In genomic region chr9:103558240-103558639, GRCm38 (mm10) we compare ENCODE assay signal across 8 mouse cellular contexts.
A peak's percentile ranks its signal among the peaks of the same experiment; 100 is the strongest.
DNase-seq lines count a peak whose midpoint lies in the region; ATAC-seq and TF ChIP-seq lines count a peak whose summit lies in the region.

No protein-coding gene starts in this region.

- H3K4me1 ChIP-seq in embryonic facial prominence, embryonic 14.5 days (ENCODE audit: control insufficient read depth, insufficient read depth, low read length): peaks cover 22% of the 10 kb centered on the region
- H3K4me1 ChIP-seq in embryonic facial prominence, embryonic 10.5 days: peaks cover 5% of the 10 kb centered on the region
- H3K4me1 ChIP-seq in hindbrain, embryonic 16.5 days (ENCODE audit: control insufficient read depth, insufficient read depth, low read depth, low read length): peaks cover 26% of the 10 kb centered on the region
- 0 out of 2 replicates have a peak, but pooled peaks cover 4% of the 10 kb centered on the region for H3K4me1 ChIP-seq in lung, postnatal 0 days (ENCODE audit: insufficient read depth, low read depth, low read length)

- no peak overlapping the region for H3K4me2 ChIP-seq in embryonic facial prominence, embryonic 14.5 days (ENCODE audit: low read depth, low read length)
- H3K4me2 ChIP-seq in hindbrain, embryonic 16.5 days (ENCODE audit: low read length): no peak overlapping the region; the same call in 1 of the 2 replicates
- no peak overlapping the region for H3K4me2 ChIP-seq in lung, postnatal 0 days (replicated peaks; ENCODE audit: low read depth, low read length)

- ATAC-seq in embryonic facial prominence, embryonic 14.5 days (ENCODE audit: low read depth): no peak
- ATAC-seq in hindbrain, embryonic 16.5 days: no peak
- peak; percentile 59 for ATAC-seq in lung, postnatal 0 days

- no peak overlapping the region for H3K9ac ChIP-seq in embryonic facial prominence, embryonic 14.5 days (ENCODE audit: low read depth, low read length)
- no peak overlapping the region for H3K9ac ChIP-seq in hindbrain, embryonic 16.5 days (ENCODE audit: low read depth, low read length)
- no peak overlapping the region for H3K9ac ChIP-seq in lung, postnatal 0 days (replicated peaks; ENCODE audit: low read depth)

- H3K27ac ChIP-seq in embryonic facial prominence, embryonic 14.5 days (replicated peaks; ENCODE audit: low read depth, low read length): peak overlapping the region; percentile 52; the same call in 1 of the 2 replicates
- no peak overlapping the region for H3K27ac ChIP-seq in embryonic facial prominence, embryonic 10.5 days (replicated peaks)
- H3K27ac ChIP-seq in hindbrain, embryonic 16.5 days (ENCODE audit: low read depth, low read length): peak overlapping the region; percentile 67
- peak overlapping the region; percentile 20; the same call in 1 of the 2 replicates for H3K27ac ChIP-seq in lung, postnatal 0 days (ENCODE audit: low read length)

- H3K4me3 ChIP-seq in embryonic facial prominence, embryonic 14.5 days (ENCODE audit: low read depth, low read length): no peak overlapping the region
- H3K4me3 ChIP-seq in embryonic facial prominence, embryonic 10.5 days: no peak overlapping the region
- no peak overlapping the region for H3K4me3 ChIP-seq in hindbrain, embryonic 16.5 days (ENCODE audit: low read length)
- H3K4me3 ChIP-seq in lung, postnatal 0 days (ENCODE audit: low read depth, low read length): no peak overlapping the region

- H3K36me3 ChIP-seq in embryonic facial prominence, embryonic 14.5 days (ENCODE audit: control insufficient read depth, insufficient read depth, low read length): no peaks in the 10 kb centered on the region
- no peaks in the 10 kb centered on the region for H3K36me3 ChIP-seq in embryonic facial prominence, embryonic 10.5 days (replicated peaks)
- H3K36me3 ChIP-seq in hindbrain, embryonic 16.5 days (ENCODE audit: control insufficient read depth, insufficient read depth, low read length): no peaks in the 10 kb centered on the region
- no peaks in the 10 kb centered on the region for H3K36me3 ChIP-seq in lung, postnatal 0 days (ENCODE audit: insufficient read depth, low read length)

- DNase-seq in embryonic facial prominence, embryonic 14.5 days (ENCODE audit: low spot score): peak; percentile 56
- DNase-seq in embryonic facial prominence, embryonic 10.5 days (ENCODE audit: low spot score): no peak
- peak; percentile 12 for DNase-seq in adipocyte (ENCODE audit: low spot score)
- DNase-seq in lung, postnatal 0 days (ENCODE audit: low spot score): peak; percentile 69
- no peak for DNase-seq in spleen, adult 18-20 months
- DNase-seq in urinary bladder, postnatal 25 days (ENCODE audit: low spot score): no peak
- DNase-seq in c-Kit-positive CD71-positive TER-119-positive erythroid progenitor cells, embryonic 14.5 days (ENCODE audit: low spot score): no peak

- H3K27me3 ChIP-seq in embryonic facial prominence, embryonic 14.5 days (replicated peaks; ENCODE audit: control insufficient read depth, insufficient read depth, low read length): no peaks in the 10 kb centered on the region
- H3K27me3 ChIP-seq in embryonic facial prominence, embryonic 10.5 days (replicated peaks; ENCODE audit: low read depth, poor library complexity, severe bottlenecking): peaks cover 19% of the 10 kb centered on the region
- H3K27me3 ChIP-seq in hindbrain, embryonic 16.5 days (replicated peaks; ENCODE audit: control insufficient read depth, insufficient read depth, low read length): no peaks in the 10 kb centered on the region; the same call in 1 of the 2 replicates
- H3K27me3 ChIP-seq in lung, postnatal 0 days (replicated peaks; ENCODE audit: insufficient read depth, low read length): no peaks in the 10 kb centered on the region

- TF ChIP-seq CTCF in lung, postnatal 0 days (IDR thresholded peaks at IDR 0.05): no peak

- 0 out of 2 replicates have a peak, but pooled peaks cover 6% of the 10 kb centered on the region for H3K9me3 ChIP-seq in embryonic facial prominence, embryonic 14.5 days (ENCODE audit: control insufficient read depth, low read length)
- H3K9me3 ChIP-seq in embryonic facial prominence, embryonic 10.5 days: 0 out of 2 replicates have a peak, but pooled peaks cover 2% of the 10 kb centered on the region
- H3K9me3 ChIP-seq in hindbrain, embryonic 16.5 days (ENCODE audit: control insufficient read depth, low read length): peaks cover 2% of the 10 kb centered on the region; the same call in 1 of the 2 replicates
- no peaks in the 10 kb centered on the region for H3K9me3 ChIP-seq in lung, postnatal 0 days (ENCODE audit: low read length)

- 77% methylated on average over 7 of the region's 7 CpGs for WGBS in embryonic facial prominence, embryonic 14.5 days
- WGBS in embryonic facial prominence, embryonic 10.5 days: 88% methylated on average over 7 of the region's 7 CpGs
- 55% methylated on average over 7 of the region's 7 CpGs for WGBS in hindbrain, embryonic 16.5 days
- 62% methylated on average over 7 of the region's 7 CpGs for WGBS in lung, postnatal 0 days

- TF ChIP-seq EP300 in lung, postnatal 0 days (IDR thresholded peaks at IDR 0.05): no peak

Comparison
In these comparisons a context has a peak if more than half of its experiments do, and no peak if none do; other contexts are left out.
1. DNase-seq: peak in embryonic facial prominence, embryonic 14.5 days (single experiment), adipocyte (single experiment) and lung, postnatal 0 days (single experiment); none in embryonic facial prominence, embryonic 10.5 days (single experiment), spleen, adult 18-20 months (0 of 2), urinary bladder, postnatal 25 days (single experiment) and c-Kit-positive CD71-positive TER-119-positive erythroid progenitor cells, embryonic 14.5 days (single experiment).